Mouse (Mus musculus) CD4-positive helper T cell, adult 2 months (primary cell): ENCODE data around the gene Cmss1.
A peak's percentile ranks its signal among the peaks of the same experiment; 100 is the strongest.

ENCODE experiments used
- DNase-seq: peaks from one replicate; pipeline ENCODE4 v3.0.0-alpha.2; 2012; ENCODE audit warnings: low read depth, missing footprints, low spot score

Cmss1 gene

DNA sequence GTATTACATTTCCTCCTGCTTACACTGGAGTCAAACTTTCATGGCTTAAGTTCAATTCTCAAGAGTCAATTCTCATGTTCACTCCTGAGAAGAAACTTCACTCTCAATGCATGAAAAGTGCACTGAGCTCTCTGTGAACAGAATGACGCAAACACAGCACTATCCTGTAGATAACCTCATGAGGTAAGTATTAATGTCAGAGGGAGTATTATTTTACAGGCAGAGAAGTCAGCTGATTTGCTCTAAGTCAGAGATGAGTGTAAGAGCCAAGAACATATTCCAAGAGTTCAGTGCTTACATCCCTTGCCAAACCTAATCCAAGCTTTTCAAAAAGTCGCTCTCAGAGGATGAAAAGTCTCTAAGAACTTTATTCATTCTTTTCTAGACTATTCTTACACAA, 128.2 kb downstream of the Cmss1 start:
- no peak for DNase-seq

DNA sequence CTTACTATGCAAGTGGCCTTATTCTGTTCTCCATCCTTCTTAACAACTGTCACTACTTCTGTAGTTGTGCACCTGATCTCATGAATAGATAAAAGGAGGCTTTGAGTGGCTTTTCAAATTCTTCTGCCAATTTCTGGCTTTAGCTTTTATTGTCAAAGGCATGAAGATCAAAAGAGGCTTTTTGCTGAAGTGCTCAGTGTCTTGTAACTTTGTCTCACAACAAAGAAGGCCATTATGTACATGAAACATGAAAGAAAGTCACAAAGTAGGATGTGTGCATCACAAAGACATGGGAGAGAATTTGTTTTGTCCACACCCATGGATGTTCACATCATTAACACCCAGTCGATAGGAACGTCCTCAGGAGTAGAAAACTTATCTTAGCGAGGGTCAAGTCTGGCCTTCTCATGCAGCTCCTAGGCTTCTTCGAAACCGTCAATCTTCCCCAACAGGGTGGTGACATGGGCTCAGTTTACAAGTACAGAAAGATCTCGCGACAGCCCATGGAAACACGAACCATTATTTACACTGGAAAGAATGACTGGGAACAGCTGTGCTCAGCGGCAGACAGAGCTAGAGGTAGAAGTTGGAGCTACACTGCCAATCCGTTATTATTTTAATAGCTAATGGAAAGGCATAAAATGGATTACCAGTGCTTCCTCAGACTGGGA, 133.1 kb downstream of the Cmss1 start:
- no peak for DNase-seq

DNA sequence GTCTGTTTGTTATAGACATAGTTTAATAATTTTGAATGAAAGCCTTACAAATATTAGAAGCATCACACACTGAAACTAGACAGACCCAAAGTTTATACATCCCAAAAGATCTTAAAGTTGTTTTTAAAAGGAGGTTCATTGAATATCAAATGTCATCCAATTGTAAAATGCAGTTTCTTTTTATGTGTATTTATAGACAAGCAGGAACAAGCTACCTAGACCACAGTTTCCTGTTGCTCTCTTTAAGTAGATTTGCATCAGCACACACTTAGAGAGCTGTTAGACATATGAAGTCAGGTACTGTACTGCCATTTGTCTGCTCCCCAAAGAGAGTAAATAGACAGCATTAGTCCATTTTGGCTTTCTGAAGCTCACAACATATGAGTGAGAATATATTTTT, 135.6 kb downstream of the Cmss1 start:
- DNase-seq, result peak; percentile 83

DNA sequence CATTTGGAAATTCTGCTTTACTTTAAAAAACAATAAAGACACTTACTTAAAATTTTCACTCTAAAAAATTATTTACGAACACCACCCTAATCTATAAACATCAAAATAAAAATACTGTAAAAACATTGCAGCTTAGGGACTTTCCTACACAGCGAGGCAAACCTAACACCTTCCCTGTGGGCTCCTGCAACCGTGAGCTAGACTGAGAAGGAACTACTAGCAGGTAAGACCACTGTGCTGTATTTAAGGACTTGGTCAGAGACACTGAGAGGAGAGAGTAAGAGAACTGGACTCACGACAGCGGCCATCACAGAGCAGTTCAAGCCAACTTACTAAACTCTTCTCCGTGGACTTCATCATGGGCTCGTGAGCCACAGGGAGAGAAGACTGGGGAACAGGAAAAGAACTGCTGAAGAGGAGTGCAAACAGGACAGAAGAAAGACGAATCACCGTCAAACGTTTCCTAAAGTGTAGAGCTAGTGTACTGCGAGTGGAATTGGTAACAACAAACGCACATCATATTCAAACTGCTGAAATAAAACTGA, 136.3 kb downstream of the Cmss1 start:
- peak; percentile 34 for DNase-seq

GRCm38 (mm10) chr16:57469869-57470268, 136.8 kb downstream of the Cmss1 start:
- DNase-seq, result no peak

- DNase-seq, result no peak
Measured at GRCm38 (mm10) chr16:57469301-57469700, 137.4 kb downstream of the Cmss1 start.

GRCm38 (mm10) chr16:57465386-57465913, 141.2 kb downstream of the Cmss1 start:
- peak; percentile 39 for DNase-seq

- no peak for DNase-seq
Measured at GRCm38 (mm10) chr16:57456003-57456402, 150.7 kb downstream of the Cmss1 start.

- DNase-seq, result no peak
Measured at GRCm38 (mm10) chr16:57455573-57455972, 151.1 kb downstream of the Cmss1 start.

- no peak for DNase-seq
Measured at GRCm38 (mm10) chr16:57454106-57454763, 152.4 kb downstream of the Cmss1 start.

DNA sequence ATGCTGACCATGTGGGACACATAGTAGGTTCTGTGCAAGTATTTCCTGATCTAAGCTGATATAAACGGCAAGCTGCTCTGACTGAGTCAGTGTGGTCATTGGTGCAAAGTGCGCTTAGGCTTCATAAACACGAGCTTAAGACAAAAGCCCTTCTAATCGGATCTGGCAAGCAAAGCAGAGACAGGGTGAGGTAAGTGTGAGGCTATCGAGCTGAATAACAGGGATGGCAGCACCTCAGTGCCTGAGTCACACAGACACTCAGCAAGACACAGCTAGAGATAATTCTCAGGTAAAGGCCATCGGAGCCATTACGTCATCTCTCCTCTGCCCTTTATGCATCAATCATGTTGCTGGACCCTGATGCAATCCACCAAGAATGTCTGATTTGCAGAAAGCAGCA, 153.7 kb downstream of the Cmss1 start:
- DNase-seq, result no peak

DNA sequence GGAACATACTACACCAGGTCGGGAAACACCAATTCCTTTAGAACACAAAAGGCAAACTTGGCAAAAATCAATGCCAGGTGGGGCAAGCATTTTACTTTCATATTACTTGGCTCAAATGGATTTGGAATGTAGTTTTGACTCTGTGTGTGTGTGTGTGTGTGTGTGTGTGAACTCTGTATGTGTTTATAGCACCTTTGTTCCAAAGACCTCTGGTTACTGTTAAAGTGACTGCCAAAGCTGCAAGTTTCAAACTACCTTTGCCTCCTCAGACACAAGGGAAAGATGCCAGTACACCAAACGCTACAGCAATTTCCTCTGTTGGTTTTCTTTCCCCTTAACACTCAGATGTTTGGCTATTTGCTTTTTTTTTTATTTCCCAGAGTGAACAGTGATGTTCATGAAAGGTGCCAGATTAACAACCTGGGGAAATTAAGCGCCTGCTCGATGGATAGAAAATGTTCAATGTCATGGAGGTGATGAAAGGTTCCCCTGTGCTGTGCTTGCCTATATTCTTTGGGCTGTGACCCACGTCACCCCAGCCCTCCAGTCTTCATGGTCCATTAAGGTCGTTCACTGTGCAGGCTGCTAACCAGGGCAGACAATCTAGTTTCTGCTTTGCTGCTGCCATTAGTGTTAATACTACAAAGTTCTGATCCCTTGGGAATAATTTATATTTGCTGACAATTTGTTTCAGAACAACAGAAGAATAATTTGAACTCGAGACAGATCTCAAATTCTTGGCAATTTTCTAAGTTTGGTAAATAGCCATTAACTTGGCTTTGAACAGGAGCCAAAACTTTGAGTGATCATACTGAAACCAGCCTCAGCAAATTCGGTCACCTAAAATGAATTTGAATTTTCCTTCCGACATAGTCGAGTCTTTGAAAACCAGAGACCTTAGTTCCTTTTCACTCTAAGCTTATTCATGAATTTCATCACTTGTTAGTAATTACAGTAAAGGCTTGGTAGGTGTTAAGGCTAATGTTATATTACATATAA, 161.3 kb downstream of the Cmss1 start:
- no peak for DNase-seq

DNA sequence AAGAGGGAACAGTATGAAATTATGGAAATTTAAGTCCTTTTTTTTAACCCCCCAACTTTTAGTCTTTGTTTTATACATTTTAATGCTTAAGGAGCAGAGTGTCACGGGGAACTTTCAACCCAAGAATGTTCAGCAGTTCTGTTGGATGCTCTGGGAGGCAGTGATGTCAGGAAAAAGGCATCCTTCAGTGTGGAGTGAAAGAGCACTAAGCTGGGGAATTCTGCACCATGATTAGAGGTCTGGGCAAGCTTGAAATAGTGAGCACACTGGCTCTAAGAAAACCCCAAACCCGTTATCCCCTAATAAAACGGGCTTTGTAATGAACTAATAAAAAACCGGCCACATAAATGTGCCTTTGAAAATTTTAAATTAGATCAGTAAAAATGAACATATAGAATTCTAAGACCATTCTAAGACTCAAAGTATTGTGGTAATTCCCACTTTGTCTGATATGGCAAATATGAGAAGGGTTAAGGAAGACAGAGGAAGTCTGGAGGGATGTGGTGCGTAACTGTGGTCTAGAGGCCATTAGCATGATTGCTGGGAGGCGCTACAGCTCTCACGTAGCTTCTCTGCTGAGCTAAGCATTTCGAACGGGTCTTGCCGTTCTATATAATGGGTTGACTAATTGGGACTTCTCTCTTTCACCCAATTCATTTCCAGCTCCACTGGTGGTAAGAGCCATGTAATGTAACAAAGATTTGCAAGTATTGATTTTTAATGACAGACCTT, 165.8 kb downstream of the Cmss1 start:
- no peak for DNase-seq

- DNase-seq, result no peak
Measured at GRCm38 (mm10) chr16:57439206-57439605, 167.5 kb downstream of the Cmss1 start.

DNA sequence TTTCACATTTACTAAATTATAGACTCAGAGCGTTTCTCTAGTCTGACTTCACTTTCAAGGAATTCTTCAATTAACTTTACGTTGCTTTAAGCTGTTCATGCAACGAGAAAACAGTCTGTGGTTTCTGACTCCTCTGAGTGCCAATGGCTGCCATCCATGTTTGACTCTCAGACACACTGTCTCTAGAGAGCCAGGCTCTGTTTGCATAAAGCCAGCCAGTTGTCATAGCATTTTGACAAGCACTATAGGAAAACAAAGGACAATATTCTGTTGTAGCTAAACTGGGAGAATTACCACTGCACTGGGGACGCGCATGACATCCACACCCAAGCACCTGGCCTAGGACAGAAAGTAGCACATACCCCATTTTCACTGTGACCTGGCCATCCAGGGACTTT, 168.4 kb downstream of the Cmss1 start:
- DNase-seq, result no peak

DNA sequence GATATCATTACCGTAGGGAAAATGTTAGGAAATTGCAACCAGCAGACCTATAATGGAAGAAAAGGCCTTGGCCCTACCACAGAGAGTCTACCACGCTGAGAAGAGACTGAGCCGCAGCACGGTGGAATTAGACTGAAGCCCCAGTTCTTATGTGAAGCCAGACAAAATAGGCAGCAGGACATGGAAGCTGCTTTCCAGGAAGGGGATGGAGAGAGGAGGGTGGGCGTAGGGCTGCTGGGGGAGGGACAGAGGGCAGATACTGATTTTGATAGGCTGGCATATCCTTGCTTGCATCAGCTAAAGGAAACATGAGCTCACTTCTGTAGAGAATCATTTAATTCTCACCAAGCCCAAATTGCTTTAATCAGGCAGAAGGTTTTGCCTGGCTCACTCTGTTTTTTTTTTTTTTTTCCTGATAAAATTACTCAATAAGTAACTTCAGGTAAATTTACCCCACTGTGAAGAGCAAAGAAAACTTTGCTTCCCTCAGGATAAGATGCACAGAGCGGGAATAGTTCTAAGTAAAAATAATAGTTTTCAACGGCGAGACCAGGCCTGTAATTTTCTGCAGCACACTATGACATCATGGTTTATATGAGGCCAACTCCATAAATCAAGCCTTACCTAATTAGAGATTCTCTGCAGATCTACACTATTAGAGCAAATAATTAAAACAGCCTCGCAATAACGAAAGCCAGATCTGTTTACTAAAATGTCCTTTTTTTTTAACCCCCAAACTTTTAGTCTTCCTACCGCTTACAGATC, 169.0 kb downstream of the Cmss1 start:
- no peak for DNase-seq

DNA sequence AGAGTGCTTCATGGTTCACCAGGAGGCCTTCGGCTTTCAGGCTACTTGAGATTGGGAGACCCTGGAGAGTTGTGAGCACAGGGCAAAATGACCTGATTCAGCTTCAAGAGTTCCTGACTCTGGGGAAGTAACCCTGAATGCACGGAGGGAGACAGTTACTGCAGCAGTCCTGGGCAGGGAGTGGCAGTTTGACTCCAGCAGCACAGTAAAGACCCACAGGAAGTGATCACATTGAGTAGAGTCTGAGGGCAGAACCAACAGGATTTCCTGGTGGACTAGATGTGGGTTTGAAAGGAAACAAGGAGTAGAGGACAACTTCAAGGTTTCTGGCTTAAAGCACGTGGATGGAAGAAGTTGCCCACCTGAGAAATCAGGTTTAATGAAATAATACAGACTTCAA, 172.0 kb downstream of the Cmss1 start:
- peak; percentile 54 for DNase-seq

- DNase-seq, result no peak
Measured at GRCm38 (mm10) chr16:57433671-57434070, 173.0 kb downstream of the Cmss1 start.

DNA sequence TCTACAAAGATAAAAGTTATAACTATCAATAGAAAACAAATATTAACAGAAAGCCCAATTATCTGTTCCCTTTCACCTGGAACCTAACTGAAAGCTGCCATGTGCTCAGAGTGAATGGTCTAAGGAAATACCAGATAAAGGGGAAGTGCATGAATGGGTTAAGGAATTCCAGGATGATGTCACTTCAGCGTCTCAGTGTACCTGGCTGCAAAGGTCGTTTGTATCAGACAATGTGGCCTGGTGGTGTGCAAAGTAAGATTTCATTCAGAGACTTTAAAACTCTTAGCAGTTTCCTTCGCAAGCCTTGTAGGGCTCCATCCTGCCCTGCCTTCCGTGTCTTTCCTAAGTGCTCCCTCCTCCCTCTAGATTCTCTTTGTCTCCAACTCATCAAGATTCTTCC, 173.5 kb downstream of the Cmss1 start:
- DNase-seq, result no peak

DNA sequence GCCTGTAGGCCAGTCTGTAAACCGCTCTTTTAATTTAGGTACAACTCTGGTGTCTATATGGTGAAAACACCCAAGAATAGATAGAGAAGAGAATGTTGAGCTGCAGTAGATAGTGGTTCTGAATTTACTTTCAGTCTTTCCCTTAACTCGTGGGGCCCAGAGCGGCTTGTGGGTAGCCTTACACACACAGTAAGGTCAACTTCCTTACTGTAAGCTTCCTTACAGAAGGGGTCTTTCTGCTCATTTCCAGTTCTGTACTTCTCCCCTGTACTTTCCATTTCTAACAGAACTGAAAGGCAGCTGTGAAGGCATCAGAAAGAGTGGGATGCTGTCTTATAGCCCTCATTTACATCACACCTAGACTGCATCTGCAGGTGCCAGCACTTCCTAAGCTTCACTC, 175.4 kb downstream of the Cmss1 start:
- no peak for DNase-seq
